28 mouse cellular contexts compared by ENCODE assay signal in the genomic region with DNA sequence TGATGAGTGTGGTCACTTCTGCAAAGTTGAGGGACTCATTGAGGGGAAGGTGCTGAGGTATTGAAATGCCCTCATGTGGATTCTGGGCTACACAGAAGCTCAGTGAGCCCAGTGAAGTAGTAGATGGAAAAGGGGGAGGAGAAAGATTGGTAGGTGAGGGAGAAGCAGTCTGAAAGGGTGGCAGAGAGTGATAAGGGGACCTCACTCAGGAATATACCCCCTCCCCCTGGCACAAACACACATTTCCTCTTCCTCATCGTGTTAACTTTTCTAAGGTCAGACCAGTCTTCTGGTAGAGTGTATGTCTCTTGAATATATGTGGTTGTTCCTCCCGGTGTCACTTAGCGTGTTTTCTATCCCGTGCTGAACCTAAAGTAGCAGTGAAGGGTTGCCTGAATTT. TPM values are rescaled to one million over a fixed set of nuclear protein-coding genes. Genes with fewer than 3 reads are reported as not detected.
DNase-seq lines count a peak whose midpoint lies in the region; ATAC-seq and TF ChIP-seq lines count a peak whose summit lies in the region.
"Had no signal": no experiment of that assay in that cellular context is flagged by ENCODE, and none has a peak within 500 bp of the region (broad histone marks: within the 10 kb centered on the region; RNA-seq: fewer than 3 reads in every experiment).

No protein-coding gene starts in this region.

- no peaks in the 10 kb centered on the region; the same call in none of the 2 replicates for H3K36me3 ChIP-seq in kidney, adult 2 months (ENCODE audit: control insufficient read depth, insufficient read depth, low read length)
- H3K36me3 ChIP-seq in midbrain, embryonic 11.5 days (ENCODE audit: control insufficient read depth, insufficient read depth, low read length) = peaks cover 10% of the 10 kb centered on the region; the same call in 1 of the 2 replicates
- peaks cover 98% of the 10 kb centered on the region for H3K36me3 ChIP-seq in midbrain, embryonic 10.5 days
- H3K36me3 ChIP-seq in intestine, postnatal 0 days (ENCODE audit: control insufficient read depth, insufficient read depth) = peaks cover 39% of the 10 kb centered on the region

- H3K4me1 ChIP-seq in kidney, adult 2 months (ENCODE audit: control insufficient read depth, insufficient read depth, low read length) = peaks cover 21% of the 10 kb centered on the region
- no peaks in the 10 kb centered on the region for H3K4me1 ChIP-seq in midbrain, embryonic 11.5 days (ENCODE audit: control insufficient read depth, insufficient read depth, low read length)
- H3K4me1 ChIP-seq in midbrain, embryonic 10.5 days = no peaks in the 10 kb centered on the region
- no peaks in the 10 kb centered on the region for H3K4me1 ChIP-seq in intestine, postnatal 0 days (replicated peaks; ENCODE audit: control insufficient read depth, insufficient read depth, low read length)
- H3K4me1 ChIP-seq: embryonic facial prominence, embryonic 13.5 days; embryonic facial prominence, embryonic 15.5 days; forebrain, embryonic 10.5 days; forebrain, embryonic 12.5 days had no signal

- ATAC-seq in midbrain, embryonic 11.5 days (ENCODE audit: low FRiP score) = no peak
- no peak for ATAC-seq in intestine, postnatal 0 days
- ATAC-seq: CD4-positive, CD25-positive, alpha-beta regulatory T cell, adult 4 months; forebrain, embryonic 14.5 days; forebrain, embryonic 16.5 days had no signal

- H3K27ac ChIP-seq in kidney, adult 2 months (ENCODE audit: insufficient read depth, low read depth, low read length) = 0 out of 2 replicates have a peak overlapping the region, but pooled peaks have one; percentile 25
- no peak overlapping the region for H3K27ac ChIP-seq in midbrain, embryonic 11.5 days (ENCODE audit: low read depth, low read length)
- H3K27ac ChIP-seq in midbrain, embryonic 10.5 days (replicated peaks) = no peak overlapping the region
- H3K27ac ChIP-seq in intestine, postnatal 0 days (ENCODE audit: low read depth, low read length) = no peak overlapping the region
- H3K27ac ChIP-seq: embryonic facial prominence, embryonic 13.5 days; embryonic facial prominence, embryonic 15.5 days; forebrain, embryonic 10.5 days; forebrain, embryonic 12.5 days had no signal

- WGBS in kidney, adult 2 months = 91% methylated on average over 4 of the region's 4 CpGs
- WGBS in midbrain, embryonic 11.5 days = 93% methylated on average over 4 of the region's 4 CpGs
- WGBS in midbrain, embryonic 10.5 days = 92% methylated on average over 4 of the region's 4 CpGs
- WGBS in intestine, postnatal 0 days = 95% methylated on average over 4 of the region's 4 CpGs

- TF ChIP-seq CTCF in kidney, adult 2 months (conservative IDR thresholded peaks at IDR 0.05; ENCODE audit: insufficient read depth, insufficient read length, low read depth, low read length) = no peak
- no peak for TF ChIP-seq CTCF in intestine, postnatal 0 days (IDR thresholded peaks at IDR 0.05; ENCODE audit: low read depth)

- no peak overlapping the region for H3K4me2 ChIP-seq in midbrain, embryonic 11.5 days
- H3K4me2 ChIP-seq in intestine, postnatal 0 days (replicated peaks; ENCODE audit: low read depth) = no peak overlapping the region
- H3K4me2 ChIP-seq: embryonic facial prominence, embryonic 13.5 days; embryonic facial prominence, embryonic 15.5 days; forebrain, embryonic 12.5 days had no signal

- H3K27me3 ChIP-seq in kidney, adult 2 months (replicated peaks; ENCODE audit: control insufficient read depth, insufficient read depth, low read length) = no peaks in the 10 kb centered on the region
- H3K27me3 ChIP-seq in midbrain, embryonic 11.5 days (ENCODE audit: control insufficient read depth, insufficient read depth, low read length) = no peaks in the 10 kb centered on the region
- H3K27me3 ChIP-seq in midbrain, embryonic 10.5 days (ENCODE audit: low read depth, poor library complexity, severe bottlenecking) = no peaks in the 10 kb centered on the region
- H3K27me3 ChIP-seq in intestine, postnatal 0 days (replicated peaks; ENCODE audit: control insufficient read depth, insufficient read depth, low read length) = no peaks in the 10 kb centered on the region
- H3K27me3 ChIP-seq: CH12.LX; embryonic facial prominence, embryonic 13.5 days; embryonic facial prominence, embryonic 15.5 days; forebrain, embryonic 12.5 days had no signal

- TF ChIP-seq POLR2A in kidney, adult 2 months (IDR thresholded peaks at IDR 0.05; ENCODE audit: low read depth, low read length) = no peak

- no peaks in the 10 kb centered on the region for H3K9me3 ChIP-seq in midbrain, embryonic 11.5 days (ENCODE audit: control insufficient read depth, low read length)
- no peaks in the 10 kb centered on the region for H3K9me3 ChIP-seq in midbrain, embryonic 10.5 days (replicated peaks)
- H3K9me3 ChIP-seq in intestine, postnatal 0 days (ENCODE audit: control insufficient read depth) = no peaks in the 10 kb centered on the region
- H3K9me3 ChIP-seq: embryonic facial prominence, embryonic 13.5 days; embryonic facial prominence, embryonic 15.5 days; forebrain, embryonic 10.5 days; forebrain, embryonic 12.5 days had no signal

- H3K9ac ChIP-seq in midbrain, embryonic 11.5 days (ENCODE audit: low read length) = no peak overlapping the region
- no peak overlapping the region for H3K9ac ChIP-seq in intestine, postnatal 0 days (ENCODE audit: low read depth, low read length)
- H3K9ac ChIP-seq: embryonic facial prominence, embryonic 13.5 days; embryonic facial prominence, embryonic 15.5 days; forebrain, embryonic 12.5 days had no signal

- no peak overlapping the region for H3K4me3 ChIP-seq in kidney, adult 2 months (ENCODE audit: insufficient read depth, low read depth, low read length)
- H3K4me3 ChIP-seq in midbrain, embryonic 11.5 days (ENCODE audit: low read depth, low read length) = no peak overlapping the region
- no peak overlapping the region for H3K4me3 ChIP-seq in midbrain, embryonic 10.5 days
- H3K4me3 ChIP-seq in intestine, postnatal 0 days (ENCODE audit: low read depth, low read length) = no peak overlapping the region
- H3K4me3 ChIP-seq: embryonic facial prominence, embryonic 13.5 days; embryonic facial prominence, embryonic 15.5 days; erythroblast, embryonic 14.5 days; forebrain, embryonic 10.5 days; forebrain, embryonic 12.5 days had no signal

- no peak for DNase-seq in kidney, adult 2 months
- DNase-seq in kidney, postnatal 10 days = no peak
- DNase-seq in midbrain, embryonic 11.5 days (ENCODE audit: low spot score, missing footprints) = peak; percentile 19
- no peak for DNase-seq in midbrain, embryonic 10.5 days (ENCODE audit: low spot score)
- DNase-seq in MEL-GATA-1-ER (ENCODE audit: extremely low read depth, low read depth) = peak; percentile 78
- no peak for DNase-seq in layer of hippocampus, postnatal 36 days
- DNase-seq: adrenal gland, adult 2 months; adrenal gland, postnatal 10 days; adrenal gland, postnatal 25 days; B cell, adult 2 months; cerebellum, adult 11 months; cerebellum, adult 18-20 months; cerebellum, adult 8-10 months; cerebellum, adult 9-11 months; cerebellum, postnatal 14 days; cerebellum, postnatal 36 days; embryo, embryonic 11 days had no signal

RNA-seq across cellular contexts. Expression of gene Nol10, which starts 27.0 kb away (rescaled TPM):
- polyA plus RNA-seq in kidney, adult 2 months (2012; rRNA removed) = 5.1 and 6.1 TPM in 2 replicates
- polyA plus RNA-seq in midbrain, embryonic 11.5 days (2014; fragmentation: Nextera tagmentation; extraction: Ambion mirVana) = 32.8 and 36.9 TPM in 2 replicates
- polyA plus RNA-seq in midbrain, embryonic 10.5 days (2016; fragmentation: Nextera tagmentation; extraction: Ambion mirVana) = 35.4 and 37.1 TPM in 2 replicates
- 5.2 and 5.3 TPM in 2 replicates for polyA plus RNA-seq in intestine, postnatal 0 days (2015; fragmentation: Nextera tagmentation; extraction: Ambion mirVana)
- total RNA-seq in layer of hippocampus, postnatal 36 days (2021) = 10 to 100 TPM; 19.7 to 20.9 TPM

RNA-seq across cellular contexts. Expression of gene Atp6v1c2, which starts 46.1 kb away (rescaled TPM):
- polyA plus RNA-seq in kidney, adult 2 months (2012; rRNA removed) = 32.4 and 39.9 TPM in 2 replicates
- polyA plus RNA-seq in midbrain, embryonic 11.5 days (2014; fragmentation: Nextera tagmentation; extraction: Ambion mirVana) = 0.37 and 0.65 TPM in 2 replicates
- 0.21 and 0.46 TPM in 2 replicates for polyA plus RNA-seq in midbrain, embryonic 10.5 days (2016; fragmentation: Nextera tagmentation; extraction: Ambion mirVana)
- polyA plus RNA-seq in intestine, postnatal 0 days (2015; fragmentation: Nextera tagmentation; extraction: Ambion mirVana) = not detected in 2 replicates
- 1 to 10 TPM; 2.8 to 4.2 TPM for total RNA-seq in layer of hippocampus, postnatal 36 days (2021)
- total RNA-seq: common myeloid progenitor, adult 5-6 weeks had no signal
- polyA plus RNA-seq: CD4-positive, CD25-positive, alpha-beta regulatory T cell, adult 4 months; erythroblast, embryonic 14.5 days had no signal

Comparison
In these comparisons a context has a peak if more than half of its experiments do, and no peak if none do; other contexts are left out.
1. DNase-seq: peak in midbrain, embryonic 11.5 days (single experiment) and MEL-GATA-1-ER (single experiment); none in kidney, adult 2 months (single experiment), kidney, postnatal 10 days (single experiment), midbrain, embryonic 10.5 days (single experiment) and layer of hippocampus, postnatal 36 days (0 of 2).
2. RNA of gene Atp6v1c2, which starts 46.1 kb away (polyA plus RNA-seq): 32.4 to 39.9 TPM in kidney, adult 2 months; 0.21 to 0.46 TPM in midbrain, embryonic 10.5 days, 0.37 to 0.65 TPM in midbrain, embryonic 11.5 days and not detected in intestine, postnatal 0 days; every median in the first group is over 10 times any median in the second.